Mouse (Mus musculus) layer of hippocampus, adult 9-11 months (tissue): ENCODE measurements around the gene Cd72.

Experiments
- DNase-seq: peaks from one replicate; pipeline ENCODE4 v3.0.0; 2022

The Cd72 gene

DNA sequence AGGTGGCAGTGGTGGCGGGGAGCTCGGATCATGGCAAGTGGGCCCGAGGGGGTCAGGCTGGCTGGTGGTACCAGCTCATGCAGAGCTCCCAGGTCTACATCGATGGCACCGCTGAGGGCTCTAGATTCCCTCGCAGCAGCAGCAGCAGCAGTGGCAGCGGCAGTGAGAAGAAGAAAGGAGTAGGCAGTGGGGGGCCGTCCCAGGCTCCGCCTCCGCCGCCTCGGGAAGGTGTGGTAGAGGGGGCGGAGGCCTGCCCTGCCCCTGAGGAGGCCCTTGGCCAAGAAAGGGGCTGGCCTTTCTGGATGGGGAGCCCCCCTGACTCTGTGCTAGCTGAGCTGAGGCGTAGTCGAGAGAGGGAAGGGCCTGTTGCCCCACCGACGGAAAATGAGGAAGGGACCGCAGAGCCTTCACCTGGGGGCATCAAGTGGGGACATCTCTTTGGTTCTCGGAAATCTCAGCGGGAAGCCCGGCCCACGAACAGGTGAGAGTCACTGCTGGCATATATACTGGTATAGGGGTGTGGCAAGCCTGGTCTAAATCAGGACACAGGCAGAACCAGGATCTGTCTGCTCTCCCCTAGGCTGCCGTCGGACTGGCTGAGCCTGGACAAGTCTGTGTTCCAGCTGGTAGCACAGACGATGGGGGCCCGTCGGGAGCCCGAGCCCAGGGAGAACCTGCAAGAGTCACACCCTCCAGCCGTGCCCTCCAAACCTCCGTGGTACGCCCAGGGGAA is 28.6 kb downstream of the Cd72 start:
- DNase-seq = no peak

DNA sequence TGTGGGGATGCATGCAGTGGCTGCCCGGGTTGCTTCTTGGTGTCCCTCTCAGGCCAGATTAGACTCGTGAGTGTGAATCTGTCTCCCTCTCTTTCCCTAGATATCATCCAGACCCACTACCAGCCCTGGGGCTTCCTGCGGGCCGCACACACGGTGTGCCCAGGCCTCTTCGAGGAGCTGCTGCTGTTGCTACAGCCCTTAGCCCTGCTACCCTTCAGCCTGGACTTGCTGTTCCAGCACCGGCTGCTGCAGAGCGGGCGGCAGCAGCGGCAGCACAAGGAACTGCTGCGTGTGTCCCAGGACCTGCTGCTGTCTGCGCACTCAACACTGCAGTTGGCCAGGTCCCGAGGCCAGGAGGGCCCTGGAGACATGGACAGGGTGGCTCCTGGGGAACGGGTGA is 29.2 kb downstream of the Cd72 start:
- no peak for DNase-seq

DNA sequence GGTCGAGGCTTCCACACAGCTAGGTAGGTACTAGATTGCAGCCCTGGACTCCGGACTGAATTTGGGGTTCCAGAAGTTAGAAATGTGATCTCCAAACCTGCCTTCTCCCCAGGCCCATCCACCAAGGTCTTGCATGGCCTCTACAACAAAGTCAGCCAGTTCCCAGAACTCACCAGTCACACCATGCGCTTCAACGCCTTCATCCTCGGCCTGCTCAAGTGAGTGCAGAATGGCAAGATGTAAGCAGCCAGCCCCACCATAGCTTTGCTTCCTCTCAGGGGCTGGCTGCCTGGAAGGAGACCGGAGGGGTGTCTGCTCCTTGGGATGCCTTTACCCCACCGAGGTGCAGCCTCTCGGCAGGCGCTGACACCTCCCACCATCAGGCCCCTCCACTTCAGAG is 30.4 kb downstream of the Cd72 start:
- DNase-seq = no peak

DNA sequence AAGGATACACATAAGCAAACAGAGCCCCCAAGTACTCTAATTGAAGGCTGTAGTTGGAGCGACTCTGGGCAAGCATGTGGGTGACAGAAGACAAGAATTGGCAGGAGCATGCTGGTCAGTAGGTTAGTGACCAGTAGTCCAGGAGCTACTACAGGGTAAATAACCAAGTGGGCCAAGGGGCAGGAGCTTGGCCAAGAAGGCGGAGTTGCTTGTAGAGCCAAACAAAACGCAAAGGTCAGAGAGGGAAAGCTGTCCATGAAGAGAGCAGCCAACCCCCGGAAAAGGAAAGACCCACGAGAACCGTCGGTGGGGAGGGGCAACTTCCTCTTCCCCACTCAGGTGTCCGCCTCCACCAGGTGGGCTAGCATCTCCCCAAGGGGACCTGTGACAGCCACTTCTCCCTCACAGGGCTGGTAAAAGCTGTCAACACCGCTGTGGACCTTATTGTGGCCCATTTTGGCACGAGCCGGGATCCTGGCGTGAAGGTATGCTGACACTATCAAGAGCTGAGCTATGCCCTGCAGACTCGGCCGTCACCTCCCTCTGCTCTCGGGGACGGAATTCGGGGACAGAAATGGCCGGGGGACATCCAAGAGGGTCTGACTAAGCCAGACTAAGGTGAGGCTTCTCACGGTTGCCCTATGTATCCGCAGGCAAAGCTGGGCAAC is 31.0 kb downstream of the Cd72 start:
- DNase-seq = no peak

DNA sequence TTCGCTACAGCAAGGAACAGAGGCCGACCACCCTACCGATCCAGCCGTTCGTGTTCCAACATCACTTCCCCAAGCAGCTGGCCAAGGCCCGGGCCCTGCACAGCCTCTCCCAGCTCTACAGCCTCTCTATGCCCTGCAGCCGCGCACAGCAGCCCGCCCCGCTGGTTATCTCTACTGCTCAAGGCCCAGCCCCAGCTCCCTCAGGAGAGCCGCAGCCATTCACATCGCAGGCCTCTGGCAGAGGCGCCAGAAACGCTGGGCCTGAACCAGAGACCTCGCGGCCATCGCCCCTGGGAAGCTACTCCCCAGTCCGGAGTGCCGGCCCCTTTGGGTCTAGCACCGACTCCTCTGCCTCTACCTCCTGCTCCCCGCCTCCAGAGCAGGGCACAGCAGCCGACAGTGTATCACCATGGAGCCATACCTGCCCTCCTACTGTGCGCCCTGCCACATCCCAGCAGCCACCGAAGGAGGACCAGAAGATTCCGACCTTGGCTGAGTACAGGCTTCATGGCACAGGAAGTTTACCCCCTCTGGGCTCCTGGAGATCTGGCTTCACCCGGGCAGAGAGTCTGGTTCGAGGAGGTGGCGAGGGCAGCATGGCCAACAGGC is 32.7 kb downstream of the Cd72 start:
- no peak for DNase-seq

DNA sequence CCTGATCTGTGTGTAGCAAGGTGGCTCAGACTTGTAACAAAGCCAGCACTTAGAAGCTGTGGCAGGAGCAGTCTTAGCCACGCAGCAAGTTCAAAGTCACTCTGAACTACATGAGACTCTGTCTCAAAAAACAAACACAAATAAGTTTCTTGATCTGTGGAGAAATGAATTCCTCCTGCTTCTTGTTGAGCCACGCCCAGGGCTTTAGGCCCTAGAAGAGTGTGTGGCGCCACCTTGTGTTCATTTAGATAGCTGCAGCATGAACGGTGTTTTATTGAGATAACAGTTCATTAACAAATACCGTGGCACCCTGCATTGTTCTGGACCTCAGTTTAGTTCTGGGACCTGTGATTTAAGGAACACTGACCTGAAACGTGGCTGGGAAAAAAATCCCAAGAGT is 34.1 kb downstream of the Cd72 start:
- peak; percentile 79 for DNase-seq

DNA sequence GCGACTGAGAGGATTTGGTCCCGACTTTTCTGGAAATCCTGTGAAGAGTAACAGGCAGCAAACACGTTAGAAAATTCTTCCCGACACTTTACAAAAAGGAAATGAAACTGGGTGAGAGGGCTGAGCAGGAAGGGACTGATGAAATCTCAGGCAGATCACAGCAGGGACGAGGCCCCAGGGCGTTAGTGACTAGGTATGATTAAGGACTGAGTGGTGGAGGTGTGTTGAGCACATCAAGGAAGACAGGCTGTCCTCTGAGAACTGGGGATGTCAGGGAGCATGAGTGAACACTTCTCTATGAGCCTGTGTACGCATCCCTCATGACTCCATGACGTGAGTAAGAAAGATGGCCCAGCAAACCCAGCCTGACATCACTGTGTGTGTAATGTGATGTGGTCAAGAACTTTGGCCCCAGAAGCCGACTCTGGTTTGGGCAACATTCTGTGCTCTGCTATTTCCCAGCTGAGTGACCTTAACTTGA is 34.6 kb downstream of the Cd72 start:
- DNase-seq = no peak

DNA sequence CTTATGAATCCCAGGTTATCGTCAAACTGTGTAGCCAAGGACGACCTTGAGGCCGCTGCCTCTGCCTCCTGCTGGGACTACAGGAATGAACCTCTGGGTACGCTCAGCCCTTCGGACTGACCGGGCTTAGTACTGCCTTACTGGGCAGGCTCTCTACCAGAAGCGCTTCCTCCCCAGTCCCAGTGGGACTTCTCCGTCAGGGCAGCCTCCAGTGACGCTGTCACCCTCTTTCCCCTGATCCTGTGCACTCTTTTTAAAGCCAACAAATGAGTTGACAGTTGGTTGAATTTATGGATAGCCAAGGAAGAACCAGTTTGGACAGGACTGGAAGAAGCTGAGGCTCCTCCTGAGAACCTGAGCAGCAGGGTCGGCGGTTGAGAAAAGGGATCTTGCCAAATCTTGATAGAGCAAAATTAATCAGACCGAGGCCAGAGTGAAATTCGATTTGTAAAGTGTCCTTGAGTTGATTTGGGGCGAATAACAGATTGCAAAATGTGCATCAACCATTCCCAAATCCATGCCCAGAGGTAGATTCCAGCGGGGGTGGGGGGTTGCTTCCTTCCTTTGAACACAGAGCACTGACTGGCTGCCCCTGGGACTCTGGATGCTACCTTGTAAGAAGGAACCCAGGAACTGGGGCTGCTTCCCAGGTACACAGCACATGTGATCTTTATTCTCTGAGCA is 35.3 kb downstream of the Cd72 start:
- DNase-seq = no peak

DNA sequence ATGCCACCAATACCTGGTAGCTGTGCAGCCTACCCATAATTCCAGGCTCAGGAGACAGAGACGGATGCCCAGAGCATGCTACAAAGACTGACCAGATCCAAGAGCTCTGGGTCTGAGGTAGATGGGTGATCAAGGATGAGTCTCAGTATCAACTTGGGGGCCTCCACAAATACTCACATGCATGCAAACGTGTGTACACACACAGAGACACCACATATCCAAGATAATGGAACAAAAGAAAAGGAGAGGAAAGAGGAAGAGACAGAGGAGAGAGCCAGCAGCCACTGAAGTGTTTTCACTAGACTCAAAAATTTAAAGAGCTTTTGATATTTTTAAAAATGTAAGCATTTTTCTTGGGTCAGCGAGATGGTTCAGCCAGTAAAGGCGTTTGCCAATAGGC is 36.0 kb downstream of the Cd72 start:
- DNase-seq = no peak

DNA sequence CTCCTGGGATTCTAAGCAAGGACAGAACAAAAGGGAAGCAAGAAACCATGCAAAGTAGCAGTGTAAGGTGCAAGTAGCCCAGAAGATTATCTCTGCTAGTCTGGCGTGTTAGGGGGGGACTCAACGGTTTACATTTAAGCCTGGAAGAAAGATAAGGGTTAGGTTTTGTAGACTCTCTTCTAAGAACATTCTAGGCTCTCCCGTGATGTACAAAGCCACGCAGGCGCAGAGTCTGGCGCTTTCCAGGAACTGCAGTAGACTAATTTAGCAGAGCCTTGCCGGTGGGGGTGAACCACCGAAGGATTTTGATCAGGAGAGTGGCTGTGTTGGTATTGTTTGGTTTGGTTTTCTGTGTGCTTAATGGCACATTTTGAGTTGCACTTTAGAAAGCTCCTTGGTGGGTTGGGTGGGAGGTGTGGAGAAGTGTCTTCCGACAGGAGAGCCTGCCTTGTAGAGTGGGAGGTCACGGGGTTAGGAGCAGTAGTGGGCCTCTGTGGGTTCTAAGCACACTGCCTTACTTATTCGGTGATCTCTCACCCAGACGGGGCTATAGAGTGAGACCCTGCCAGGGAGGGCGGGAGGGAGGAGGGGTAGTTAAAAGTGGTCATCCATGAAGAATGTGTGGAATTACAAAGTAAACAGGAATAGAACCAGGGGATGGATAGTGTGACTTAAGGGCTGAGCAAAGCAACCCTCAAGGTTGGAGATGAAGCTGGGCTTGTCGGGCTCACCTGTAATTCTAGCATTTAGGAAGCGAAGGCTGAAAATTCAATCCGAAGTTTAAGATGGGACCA is 37.0 kb downstream of the Cd72 start:
- DNase-seq = no peak

DNA sequence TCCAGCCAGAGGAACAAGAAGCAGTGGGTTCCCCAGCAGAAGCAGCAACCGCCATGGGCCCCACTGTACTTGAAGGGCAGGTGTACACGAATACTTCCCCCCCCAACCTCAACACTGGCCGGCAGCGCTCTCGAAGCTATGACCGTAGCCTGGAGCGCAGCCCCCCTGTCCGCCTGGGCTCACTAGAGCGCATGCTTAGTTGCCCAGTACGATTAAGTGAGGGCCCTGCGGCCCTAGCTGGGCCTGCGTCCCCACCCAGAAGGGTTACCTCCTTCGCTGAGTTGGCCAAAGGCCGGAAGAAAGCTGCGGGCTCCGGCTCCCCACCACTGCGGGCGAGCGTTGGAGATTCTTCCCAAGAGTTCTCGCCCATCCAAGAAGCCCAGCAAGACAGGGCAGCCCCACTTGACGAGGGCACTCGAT is 38.3 kb downstream of the Cd72 start:
- no peak for DNase-seq

DNA sequence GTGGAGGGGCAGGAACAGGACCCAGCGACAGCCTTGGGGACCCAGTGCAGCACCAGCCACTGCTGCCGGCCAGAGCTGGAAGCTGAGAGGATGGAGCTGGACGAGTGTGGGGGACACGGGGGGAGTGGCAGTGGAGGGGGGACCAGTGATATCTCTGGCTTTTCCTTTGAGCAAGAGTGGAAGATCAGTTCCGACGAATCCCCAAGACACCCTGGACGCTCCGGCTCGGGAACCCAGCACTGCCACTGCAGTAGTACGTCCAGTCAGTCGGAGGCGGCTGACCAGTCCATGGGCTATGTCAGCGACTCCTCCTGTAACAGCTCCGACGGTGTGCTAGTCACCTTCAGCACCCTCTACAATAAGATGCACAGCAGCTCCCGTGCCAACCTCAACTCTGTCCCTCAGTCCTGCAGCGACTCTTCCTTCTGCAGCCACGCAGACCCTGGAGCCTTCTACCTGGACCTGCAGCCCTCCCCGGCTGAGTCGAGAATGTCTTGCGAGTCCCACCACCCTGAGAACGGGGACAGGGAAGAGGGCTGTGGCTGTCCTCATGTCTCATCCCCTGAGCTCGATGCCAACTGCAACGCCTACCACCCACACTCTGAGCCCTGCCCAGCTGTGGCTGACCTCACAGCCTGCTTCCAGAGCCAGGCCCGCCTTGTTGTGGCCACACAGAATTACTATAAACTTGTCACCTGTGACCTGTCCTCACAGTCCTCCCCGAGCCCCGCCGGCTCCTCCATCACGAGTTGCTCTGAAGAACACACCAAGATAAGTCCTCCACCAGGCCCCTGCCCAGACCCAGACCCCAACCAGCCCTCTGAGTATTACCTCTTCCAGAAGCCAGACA is 39.0 kb downstream of the Cd72 start:
- no peak for DNase-seq

DNA sequence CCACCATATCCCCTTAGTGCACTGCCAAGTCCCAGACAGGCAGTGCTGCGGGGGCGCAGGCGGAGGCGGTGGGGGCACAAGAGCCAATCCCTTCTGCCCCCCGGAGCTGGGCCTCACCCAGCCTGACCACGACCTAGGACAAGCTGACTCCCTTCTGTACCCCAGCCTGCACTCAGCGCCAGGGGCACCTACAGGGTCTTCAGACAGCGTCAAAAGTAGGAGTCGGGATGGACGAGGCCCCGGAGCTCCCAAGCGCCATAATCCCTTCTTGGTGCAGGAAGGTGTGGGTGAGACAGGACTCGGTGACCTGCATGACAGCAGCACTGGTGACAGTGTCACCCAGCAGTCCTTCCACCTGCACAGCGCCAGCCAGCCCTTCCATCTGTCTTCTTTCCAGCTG is 39.7 kb downstream of the Cd72 start:
- DNase-seq = no peak

DNA sequence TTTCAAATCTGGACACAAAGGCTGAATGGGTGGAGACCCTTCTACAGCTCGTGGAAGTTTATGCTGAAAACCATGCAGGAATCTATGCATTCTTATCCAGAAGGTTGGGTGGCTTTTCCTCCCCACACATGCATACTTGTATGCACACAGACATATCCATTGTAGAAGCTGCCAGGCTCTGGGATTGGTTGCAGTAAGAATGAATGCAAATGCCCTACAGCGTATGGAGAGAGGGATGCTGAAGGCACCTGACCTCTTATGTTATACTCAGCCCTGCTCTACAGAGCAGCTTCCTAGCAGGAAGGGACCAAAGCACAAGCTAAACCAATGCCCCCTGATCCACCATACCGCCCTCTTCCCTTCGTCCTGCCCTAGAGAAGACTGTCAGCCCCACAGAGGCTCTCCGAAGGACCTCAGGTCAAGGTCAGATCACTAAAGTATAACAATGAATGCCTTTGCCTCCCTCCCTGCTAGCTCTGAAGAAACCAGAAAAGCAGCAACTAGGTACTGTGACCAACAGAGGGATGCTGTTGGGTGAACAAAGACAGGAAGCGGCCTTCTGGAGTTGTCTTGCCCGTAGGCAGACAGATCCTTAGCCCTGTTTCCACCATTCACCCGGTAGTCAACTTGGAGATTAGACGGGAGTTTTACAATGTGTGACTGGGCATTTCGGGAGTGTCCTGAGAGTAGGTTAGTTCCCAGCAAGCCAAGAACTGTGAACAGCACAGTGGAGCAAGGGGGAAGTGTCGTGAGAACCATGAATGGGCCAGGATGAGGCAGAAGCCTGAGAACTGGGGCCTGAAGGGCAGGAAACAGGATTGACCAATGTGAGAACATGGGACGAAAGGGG is 47.1 kb downstream of the Cd72 start:
- no peak for DNase-seq

DNA sequence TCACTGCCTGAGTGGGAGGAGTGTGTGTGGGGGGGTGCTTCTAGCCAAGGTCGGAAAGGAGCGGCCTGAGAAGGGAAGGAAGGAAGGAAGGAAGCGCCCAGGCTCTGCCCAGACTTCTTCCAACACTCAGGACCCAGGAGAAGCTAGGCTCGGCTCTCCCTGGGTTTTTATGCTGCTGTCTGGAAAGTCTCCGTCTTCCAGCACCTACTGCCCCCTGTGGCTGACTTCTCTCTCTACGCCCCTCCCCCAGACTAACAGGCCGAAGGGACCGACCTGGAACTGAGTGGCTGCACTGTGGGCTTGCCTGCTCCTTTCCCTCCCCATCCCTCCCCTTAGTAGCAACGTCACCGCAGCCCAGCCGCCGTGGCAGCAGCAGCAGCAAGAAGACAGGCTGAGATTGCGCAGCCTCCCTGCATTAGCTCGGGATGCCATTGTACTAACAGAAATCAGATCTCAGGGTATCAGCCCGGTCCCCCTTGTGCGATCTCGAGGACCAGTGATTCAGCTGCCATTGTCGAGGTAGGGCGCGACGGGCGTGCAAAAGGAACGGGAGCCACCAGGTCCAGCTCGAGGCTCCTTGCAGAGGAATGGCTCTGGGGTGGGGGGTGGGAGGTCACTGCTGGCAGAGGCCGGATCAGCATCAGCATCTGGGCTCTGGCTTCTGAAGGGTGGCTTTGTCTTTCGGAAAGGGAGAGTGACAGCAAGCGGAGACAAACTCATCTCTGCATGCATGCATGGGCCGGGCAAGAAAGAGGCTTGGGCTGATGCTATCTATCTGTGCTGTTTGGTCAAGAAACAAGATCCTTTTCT is 48.1 kb downstream of the Cd72 start:
- DNase-seq = peak; percentile 80

DNA sequence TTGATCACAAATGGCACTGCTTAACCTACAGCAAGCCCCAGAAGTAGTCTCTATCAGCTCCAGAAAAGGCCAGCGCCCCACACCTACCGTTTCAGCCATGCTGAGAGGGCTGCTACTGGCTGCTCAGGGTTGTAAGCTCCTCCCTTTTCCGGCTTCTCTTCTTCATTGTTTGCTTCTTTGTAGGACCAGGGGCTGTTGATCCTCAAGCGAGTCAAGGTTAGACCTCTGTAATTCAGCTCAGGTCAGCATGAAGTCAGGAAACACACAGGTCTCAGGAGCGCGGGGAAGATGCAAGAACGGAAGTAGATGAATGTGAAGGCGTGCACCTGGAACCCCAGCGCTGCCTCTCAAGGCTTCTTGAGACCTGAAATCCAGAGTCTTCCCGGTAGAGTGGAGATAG is 49.7 kb downstream of the Cd72 start:
- no peak for DNase-seq

DNA sequence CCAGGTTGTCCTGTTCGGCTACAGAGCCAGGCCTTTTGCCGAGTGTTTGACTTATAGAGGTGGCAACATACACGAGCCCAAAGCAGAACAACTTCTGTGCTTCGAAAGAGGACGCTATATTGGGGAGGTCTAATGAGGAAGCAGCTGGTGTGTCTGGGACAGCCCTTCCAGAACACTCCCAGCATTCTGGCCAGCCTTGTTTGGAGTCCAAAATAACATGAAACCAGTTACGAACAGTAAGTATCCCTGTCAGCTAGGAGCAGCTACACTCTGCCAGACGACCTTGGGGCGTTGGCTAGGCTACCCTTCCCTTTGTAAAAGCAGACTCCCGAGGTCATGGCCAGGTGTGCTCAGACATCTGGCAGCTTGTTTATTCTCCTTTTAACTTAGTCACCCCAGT is 52.2 kb downstream of the Cd72 start:
- DNase-seq = no peak

DNA sequence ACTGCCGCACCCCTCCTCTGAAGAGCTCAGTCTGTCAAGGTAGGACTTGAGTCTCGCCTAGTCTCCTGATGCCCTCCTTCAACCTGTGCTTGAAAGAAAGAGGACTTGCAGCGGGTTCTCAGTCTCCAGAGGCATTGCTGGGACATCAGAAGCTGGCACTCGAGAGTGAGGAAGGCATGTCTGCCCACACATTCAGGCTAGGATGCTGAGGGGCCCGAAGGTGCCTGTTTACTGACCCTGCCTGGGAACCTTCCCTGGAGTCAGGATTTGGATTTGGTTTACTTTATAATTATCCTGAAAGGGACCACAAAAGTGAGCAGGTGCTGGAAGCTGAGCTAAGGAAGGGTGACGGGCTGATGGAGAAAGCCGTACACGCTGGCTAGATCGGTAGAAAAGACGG is 52.9 kb downstream of the Cd72 start:
- no peak for DNase-seq

DNA sequence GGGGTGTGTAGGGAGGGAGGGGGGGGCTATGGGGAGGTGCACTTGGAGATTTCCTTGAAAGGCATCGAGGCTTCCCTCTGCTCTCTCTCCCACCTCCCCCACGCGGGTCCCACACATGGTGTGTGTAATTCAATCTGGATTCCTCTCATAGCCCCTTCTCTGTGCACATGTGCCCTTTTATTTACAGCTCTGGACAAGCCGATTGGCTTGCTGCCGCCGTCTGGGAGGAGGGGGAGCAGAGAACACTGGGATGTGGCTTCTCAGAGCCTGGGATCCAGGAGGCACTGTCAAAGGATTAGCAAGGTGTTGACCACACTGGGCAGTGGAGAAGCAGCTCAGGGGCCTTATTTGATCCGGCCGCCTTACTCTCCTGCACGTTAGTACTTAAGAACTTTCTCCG is 53.5 kb downstream of the Cd72 start:
- DNase-seq = no peak
